Mouse (Mus musculus): Measurements from ENCODE around the gene Alcam. TPM values are rescaled to one million over a fixed set of nuclear protein-coding genes. Genes with fewer than 3 reads are reported as not detected.

Gene Alcam
- 32.9 and 34.2 TPM in 2 replicates for polyA plus RNA-seq (2015; fragmentation: Nextera tagmentation; extraction: Ambion mirVana)

- H3K4me1 ChIP-seq (replicated peaks), result peaks cover 26% of the 10 kb centered on the region
- under 1% methylated on average over 14 of the region's 14 CpGs for WGBS
- ATAC-seq (ENCODE audit: low FRiP score, low read depth), result no peak
- peak within 1 kb of the TSS; percentile 81 for H3K27ac ChIP-seq (replicated peaks)
- H3K4me3 ChIP-seq, result peak within 1 kb of the TSS; percentile 83
- no peaks in the 10 kb centered on the region for H3K27me3 ChIP-seq
- no peaks in the 10 kb centered on the region for H3K36me3 ChIP-seq
- H3K9ac ChIP-seq, result peak within 1 kb of the TSS; percentile 57
- H3K9me3 ChIP-seq, result no peaks in the 10 kb centered on the region
- peak within 1 kb of the TSS; percentile 98 for H3K4me2 ChIP-seq
These were observed at the start of gene Alcam for GRCm38 (mm10) chr16:52453971-52454514. Alcam (minus strand) TSS chr16:52454074.

- H3K36me3 ChIP-seq, result no peaks in the 10 kb centered on the region
- H3K9ac ChIP-seq, result no peak overlapping the region
- no peak overlapping the region for H3K27ac ChIP-seq (replicated peaks)
- no peak overlapping the region for H3K4me3 ChIP-seq
- no peak for ATAC-seq (ENCODE audit: low FRiP score, low read depth)
- 83% methylated on average over 4 of the region's 4 CpGs for WGBS
- no peaks in the 10 kb centered on the region for H3K27me3 ChIP-seq
- H3K9me3 ChIP-seq, result no peaks in the 10 kb centered on the region
- no peaks in the 10 kb centered on the region for H3K4me1 ChIP-seq (replicated peaks)
- H3K4me2 ChIP-seq, result no peak overlapping the region
These were observed 45.0 kb upstream of the Alcam start for GRCm38 (mm10) chr16:52498757-52499335.

- Histone ChIP-seq H3K4me2 (no peak overlapping the region), H3K4me3 (no peak overlapping the region), H3K36me3 (no peaks in the 10 kb centered on the region), H3K27ac (replicated peaks) (no peak overlapping the region), H3K9me3 (no peaks in the 10 kb centered on the region), H3K4me1 (replicated peaks) (no peaks in the 10 kb centered on the region), H3K27me3 (no peaks in the 10 kb centered on the region), H3K9ac (no peak overlapping the region)
- ATAC-seq (ENCODE audit: low FRiP score, low read depth), result no peak
- 71% methylated on average over 1 of the region's 1 CpGs for WGBS
These were observed 36.7 kb upstream of the Alcam start for GRCm38 (mm10) chr16:52490542-52490941.

- no peaks in the 10 kb centered on the region for H3K9me3 ChIP-seq
- no peak overlapping the region for H3K9ac ChIP-seq
- ATAC-seq (ENCODE audit: low FRiP score, low read depth), result no peak
- H3K27me3 ChIP-seq, result no peaks in the 10 kb centered on the region
- no peak overlapping the region for H3K27ac ChIP-seq (replicated peaks)
- no peaks in the 10 kb centered on the region for H3K36me3 ChIP-seq
- H3K4me3 ChIP-seq, result no peak overlapping the region
- no peaks in the 10 kb centered on the region for H3K4me1 ChIP-seq (replicated peaks)
- 85% methylated on average over 4 of the region's 4 CpGs for WGBS
- H3K4me2 ChIP-seq, result no peak overlapping the region
These were observed 20.4 kb upstream of the Alcam start for GRCm38 (mm10) chr16:52474235-52474634.

GRCm38 (mm10) chr16:52473089-52473488 is 19.2 kb upstream of the Alcam start:
- 93% methylated on average over 2 of the region's 2 CpGs for WGBS
- no peaks in the 10 kb centered on the region for H3K4me1 ChIP-seq (replicated peaks)
- H3K36me3 ChIP-seq, result no peaks in the 10 kb centered on the region
- no peak for ATAC-seq (ENCODE audit: low FRiP score, low read depth)
- H3K4me3 ChIP-seq, result no peak overlapping the region
- H3K4me2 ChIP-seq, result no peak overlapping the region
- no peak overlapping the region for H3K9ac ChIP-seq
- no peaks in the 10 kb centered on the region for H3K9me3 ChIP-seq
- H3K27ac ChIP-seq (replicated peaks), result no peak overlapping the region
- H3K27me3 ChIP-seq, result no peaks in the 10 kb centered on the region

- no peak for ATAC-seq (ENCODE audit: low FRiP score, low read depth)
- no peak overlapping the region for H3K4me3 ChIP-seq
- H3K27ac ChIP-seq (replicated peaks), result no peak overlapping the region
- H3K27me3 ChIP-seq, result no peaks in the 10 kb centered on the region
- no peaks in the 10 kb centered on the region for H3K36me3 ChIP-seq
- H3K9me3 ChIP-seq, result no peaks in the 10 kb centered on the region
- 94% methylated on average over 3 of the region's 3 CpGs for WGBS
- H3K9ac ChIP-seq, result no peak overlapping the region
- H3K4me2 ChIP-seq, result no peak overlapping the region
- H3K4me1 ChIP-seq (replicated peaks), result no peaks in the 10 kb centered on the region
These were observed 18.8 kb upstream of the Alcam start for GRCm38 (mm10) chr16:52472635-52473034.

- Histone ChIP-seq H3K9me3 (no peaks in the 10 kb centered on the region), H3K4me2 (no peak overlapping the region), H3K9ac (no peak overlapping the region), H3K27me3 (no peaks in the 10 kb centered on the region), H3K4me1 (replicated peaks) (no peaks in the 10 kb centered on the region), H3K4me3 (no peak overlapping the region), H3K27ac (replicated peaks) (no peak overlapping the region), H3K36me3 (no peaks in the 10 kb centered on the region)
- ATAC-seq (ENCODE audit: low FRiP score, low read depth), result no peak
These were observed 18.2 kb upstream of the Alcam start for GRCm38 (mm10) chr16:52472059-52472458.

- H3K4me1 ChIP-seq (replicated peaks), result no peaks in the 10 kb centered on the region
- H3K9ac ChIP-seq, result no peak overlapping the region
- H3K4me2 ChIP-seq, result no peak overlapping the region
- 81% methylated on average over 2 of the region's 2 CpGs for WGBS
- no peaks in the 10 kb centered on the region for H3K27me3 ChIP-seq
- no peak for ATAC-seq (ENCODE audit: low FRiP score, low read depth)
- no peak overlapping the region for H3K27ac ChIP-seq (replicated peaks)
- no peaks in the 10 kb centered on the region for H3K9me3 ChIP-seq
- no peaks in the 10 kb centered on the region for H3K36me3 ChIP-seq
- no peak overlapping the region for H3K4me3 ChIP-seq
These were observed 17.0 kb upstream of the Alcam start for GRCm38 (mm10) chr16:52470881-52471280.

- H3K4me1 ChIP-seq (replicated peaks), result no peaks in the 10 kb centered on the region
- no peak overlapping the region for H3K9ac ChIP-seq
- no peak overlapping the region for H3K4me2 ChIP-seq
- H3K27me3 ChIP-seq, result no peaks in the 10 kb centered on the region
- no peak overlapping the region for H3K27ac ChIP-seq (replicated peaks)
- H3K9me3 ChIP-seq, result no peaks in the 10 kb centered on the region
- 88% methylated on average over 3 of the region's 3 CpGs for whole genome bisulfite sequencing
- no peak for ATAC-seq (ENCODE audit: low FRiP score, low read depth)
- H3K4me3 ChIP-seq, result no peak overlapping the region
- no peaks in the 10 kb centered on the region for H3K36me3 ChIP-seq
These were observed 16.4 kb upstream of the Alcam start for GRCm38 (mm10) chr16:52470226-52470625.

- Histone ChIP-seq H3K4me3 (no peak overlapping the region), H3K36me3 (no peaks in the 10 kb centered on the region), H3K27ac (replicated peaks) (no peak overlapping the region), H3K9ac (no peak overlapping the region), H3K4me2 (no peak overlapping the region), H3K27me3 (no peaks in the 10 kb centered on the region), H3K4me1 (replicated peaks) (no peaks in the 10 kb centered on the region), H3K9me3 (no peaks in the 10 kb centered on the region)
- no peak for ATAC-seq (ENCODE audit: low FRiP score, low read depth)
These were observed 14.6 kb upstream of the Alcam start for GRCm38 (mm10) chr16:52468426-52468825.

- ATAC-seq (ENCODE audit: low FRiP score, low read depth), result no peak
- WGBS, result 78% methylated on average over 6 of the region's 6 CpGs
These were observed 12.9 kb upstream of the Alcam start for GRCm38 (mm10) chr16:52466770-52467169.

GRCm38 (mm10) chr16:52464597-52464996 is 10.7 kb upstream of the Alcam start:
- H3K9ac ChIP-seq, result no peak overlapping the region
- WGBS, result 89% methylated on average over 1 of the region's 1 CpGs
- H3K36me3 ChIP-seq, result no peaks in the 10 kb centered on the region
- no peaks in the 10 kb centered on the region for H3K27me3 ChIP-seq
- no peaks in the 10 kb centered on the region for H3K9me3 ChIP-seq
- H3K4me2 ChIP-seq, result no peak overlapping the region
- no peaks in the 10 kb centered on the region for H3K4me1 ChIP-seq (replicated peaks)
- ATAC-seq (ENCODE audit: low FRiP score, low read depth), result no peak
- H3K27ac ChIP-seq (replicated peaks), result no peak overlapping the region
- no peak overlapping the region for H3K4me3 ChIP-seq

More at GRCm38 (mm10) chr16:52466770-52467169, 12.9 kb upstream of the Alcam start:
- H3K4me2 ChIP-seq, result no peak overlapping the region
- no peaks in the 10 kb centered on the region for H3K36me3 ChIP-seq
- no peak overlapping the region for H3K4me3 ChIP-seq
- H3K9ac ChIP-seq, result no peak overlapping the region
- no peak overlapping the region for H3K27ac ChIP-seq (replicated peaks)
- no peaks in the 10 kb centered on the region for H3K4me1 ChIP-seq (replicated peaks)
- no peaks in the 10 kb centered on the region for H3K27me3 ChIP-seq
- H3K9me3 ChIP-seq, result no peaks in the 10 kb centered on the region

Data from hindbrain, embryonic 15.5 days (tissue).